Mouse (Mus musculus) gastrocnemius, adult 2 months (tissue): Measurements from ENCODE around the gene E030018B13Rik. TPM values are rescaled to one million over a fixed set of nuclear protein-coding genes. Genes with fewer than 3 reads are reported as not detected.

ENCODE experiments used
- DNase-seq: peaks from one replicate; pipeline ENCODE4 v3.0.0; 2022
- H3K27ac ChIP-seq: fragments of 200-600 bp; 2 replicates; pipeline ENCODE4 v1.8.1; 2022; ENCODE audit warnings: mild to moderate bottlenecking
- H3K4me3 ChIP-seq: fragments of 200-600 bp; 2 replicates; pipeline ENCODE4 v1.8.1; 2022; ENCODE audit warnings: mild to moderate bottlenecking, moderate library complexity
- CTCF ChIP-seq: fragments of 200-600 bp; IDR thresholded peaks from 2 replicates; pipeline ENCODE4 v1.8.1; 2022; ENCODE audit warnings: antibody characterized with exemption, mild to moderate bottlenecking, moderate library complexity
- intact Hi-C: fragments of 180-260 bp; cut with DNase I; formaldehyde crosslinking; loops from one replicate; pipeline ENCODE4 v1.15.1; 2025
- total RNA-seq, 2 experiments: library from RNA; stranded (reverse); gene quantifications; 2 replicates each; pipeline ENCODE4 v1.2.3; 2021

The E030018B13Rik gene
- total RNA-seq, 2 experiments from 2014 or later = 0.22 TPM; not detected in 1

DNA sequence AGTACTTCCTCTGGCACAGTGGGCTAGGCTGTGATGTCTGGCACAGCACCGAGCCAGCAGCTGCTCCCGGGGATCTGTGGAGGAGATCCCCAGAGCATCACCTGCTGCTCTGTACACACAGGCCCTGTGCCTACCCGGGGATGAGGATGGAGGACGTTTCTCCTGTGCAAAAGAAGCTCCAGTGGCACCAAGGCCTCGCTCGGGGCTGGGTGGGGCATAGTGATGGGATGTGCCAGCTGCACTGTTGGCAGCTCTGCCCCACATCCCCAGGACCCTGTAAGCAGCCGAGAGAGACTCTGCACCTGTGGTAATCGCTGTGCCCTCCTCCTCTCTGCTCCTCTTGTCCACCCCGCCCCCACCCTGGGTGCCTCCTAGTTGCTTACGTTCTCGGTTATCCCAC is 15.3 kb upstream of the E030018B13Rik start:
- intact Hi-C loops = no loop called here
- peak overlapping the region; percentile 12; the same call in 1 of the 2 replicates for H3K4me3 ChIP-seq
- no peak for TF ChIP-seq CTCF
- peak; percentile 80 for DNase-seq
- peak overlapping the region; percentile 98 for H3K27ac ChIP-seq

DNA sequence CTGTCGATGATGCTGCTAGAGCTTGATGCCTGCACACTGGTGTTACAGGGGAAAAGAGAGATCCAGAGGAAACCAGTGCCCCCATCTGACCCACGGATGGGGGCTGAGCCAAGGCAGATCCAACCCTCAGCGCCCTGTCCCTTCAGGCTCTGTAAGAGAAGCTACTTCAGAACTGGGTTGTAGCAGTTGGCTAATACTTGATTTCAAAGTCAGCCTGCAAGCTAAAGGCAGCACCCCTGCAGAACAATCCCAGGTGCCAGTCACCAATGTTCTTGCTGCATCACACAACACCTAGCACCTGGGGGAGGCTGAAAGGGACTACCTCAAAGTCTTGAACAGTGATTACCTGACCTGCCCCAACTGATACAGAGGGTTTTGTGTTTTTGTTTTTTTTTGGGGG is 14.7 kb upstream of the E030018B13Rik start:
- intact Hi-C loops = no loop called here
- Histone ChIP-seq H3K27ac (peak overlapping the region; percentile 98), H3K4me3 (no peak overlapping the region)
- DNase-seq = no peak
- no peak for TF ChIP-seq CTCF

DNA sequence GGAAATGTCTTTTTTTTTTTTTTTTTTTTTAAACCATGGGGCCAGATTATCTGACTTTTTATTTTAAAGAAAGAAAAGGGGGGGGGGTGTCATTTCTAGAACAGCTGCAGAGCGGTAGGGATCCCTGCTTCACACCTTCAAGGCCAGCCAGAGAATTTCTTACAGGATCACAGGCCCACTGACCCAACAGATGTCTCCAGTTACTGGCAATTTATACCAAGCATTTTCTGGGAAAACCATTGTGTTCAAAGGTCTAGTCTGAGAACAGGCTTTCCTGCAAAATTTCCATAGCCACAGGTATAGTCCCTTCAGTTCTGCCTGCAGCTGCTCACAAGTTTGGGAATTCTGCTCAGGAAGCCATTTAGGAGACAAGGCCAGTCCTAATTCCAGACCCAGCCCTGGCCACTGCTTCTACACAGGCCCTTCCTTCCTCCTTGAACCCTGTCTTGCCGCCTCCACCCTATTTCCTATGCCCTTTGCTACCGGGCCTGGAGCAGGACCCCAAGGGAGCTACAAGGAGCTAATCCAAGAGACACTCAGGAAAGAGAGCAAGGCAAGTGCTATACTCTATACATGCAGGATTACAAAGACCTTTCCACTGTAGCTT is 13.9 kb upstream of the E030018B13Rik start:
- Histone ChIP-seq H3K27ac (peak overlapping the region; percentile 98), H3K4me3 (peak overlapping the region; percentile 31)
- intact Hi-C loops = no loop called here
- TF ChIP-seq CTCF = no peak
- DNase-seq = no peak

DNA sequence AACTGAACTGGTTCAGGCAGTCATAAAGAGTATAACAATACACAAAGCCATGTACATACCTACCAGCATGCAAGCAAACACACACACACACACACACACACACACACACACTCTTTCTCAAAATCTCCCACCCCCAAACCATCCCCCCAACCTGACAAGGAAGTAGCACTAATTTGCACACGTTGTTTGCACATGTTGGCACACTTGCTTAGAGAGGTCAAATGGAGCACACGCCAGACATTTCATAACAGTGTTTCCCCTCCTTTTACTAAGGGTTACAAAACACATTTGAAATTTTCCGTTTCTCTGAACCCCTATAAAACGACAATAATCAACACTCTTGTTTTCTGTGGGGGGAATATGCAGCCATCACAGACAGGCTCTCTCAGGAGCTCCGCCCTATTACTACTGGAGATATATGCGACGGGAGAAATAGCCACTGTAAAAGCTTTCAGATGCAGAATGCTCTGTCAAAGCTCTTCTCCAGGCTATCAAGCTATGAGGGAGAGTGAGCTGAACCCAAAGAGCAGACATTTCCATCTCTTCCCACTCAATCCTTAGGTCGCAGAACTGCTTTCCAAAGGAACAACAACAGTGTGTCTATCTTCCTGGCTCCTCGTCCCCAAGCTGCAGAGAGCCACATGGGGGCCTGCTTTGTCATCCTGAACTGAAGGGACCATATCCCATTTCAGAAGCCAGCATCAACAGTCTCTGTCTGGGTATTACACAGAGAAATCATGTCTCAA is 12.8 kb upstream of the E030018B13Rik start:
- no peak for TF ChIP-seq CTCF
- DNase-seq = no peak
- intact Hi-C loops = no loop called here
- Histone ChIP-seq H3K4me3 (peak overlapping the region; percentile 19; the same call in 1 of the 2 replicates), H3K27ac (peak overlapping the region; percentile 98)

DNA sequence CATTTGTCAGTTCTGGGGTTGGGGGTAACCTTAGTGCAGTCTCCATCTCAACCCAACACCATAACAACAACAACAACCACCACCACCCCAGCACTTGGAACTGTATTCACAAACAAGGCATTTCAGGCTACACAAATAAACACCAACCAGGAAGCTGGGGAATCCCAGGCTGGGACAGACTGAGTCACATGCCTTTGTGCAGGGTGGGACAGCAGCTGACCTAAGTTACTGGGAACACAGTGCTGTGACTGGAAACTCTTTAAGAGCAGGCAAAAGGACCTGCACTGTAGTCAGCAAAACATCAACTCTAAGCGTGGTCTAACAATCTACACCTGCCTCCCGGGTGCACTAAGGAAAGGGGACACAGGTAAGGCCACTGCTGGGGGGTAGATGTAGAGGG is 11.5 kb upstream of the E030018B13Rik start:
- peak overlapping the region; percentile 98 for H3K27ac ChIP-seq
- intact Hi-C loops = no loop called here
- TF ChIP-seq CTCF = no peak
- H3K4me3 ChIP-seq = peak overlapping the region; percentile 68
- DNase-seq = peak; percentile 71

DNA sequence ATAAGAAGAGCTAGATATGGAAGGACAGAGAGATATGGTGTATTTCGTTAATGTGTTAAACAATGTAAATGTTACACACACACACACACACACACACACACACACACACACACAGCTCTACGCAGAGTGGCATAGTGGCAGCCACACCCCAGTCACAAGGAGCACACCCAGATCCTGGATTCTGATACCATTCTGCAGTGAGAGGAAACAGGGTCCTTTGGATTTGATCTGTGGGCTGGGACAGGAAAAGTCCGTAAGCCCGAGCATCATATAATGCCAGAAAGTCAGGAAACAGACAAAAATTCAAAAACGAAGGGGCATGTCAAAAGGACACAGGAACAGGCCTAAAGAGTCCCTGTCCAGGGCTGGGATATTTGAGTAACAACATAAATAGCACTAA is 11.0 kb upstream of the E030018B13Rik start:
- peak overlapping the region; percentile 98 for H3K27ac ChIP-seq
- peak overlapping the region; percentile 68 for H3K4me3 ChIP-seq
- DNase-seq = no peak
- intact Hi-C loops = no loop called here
- no peak for TF ChIP-seq CTCF

DNA sequence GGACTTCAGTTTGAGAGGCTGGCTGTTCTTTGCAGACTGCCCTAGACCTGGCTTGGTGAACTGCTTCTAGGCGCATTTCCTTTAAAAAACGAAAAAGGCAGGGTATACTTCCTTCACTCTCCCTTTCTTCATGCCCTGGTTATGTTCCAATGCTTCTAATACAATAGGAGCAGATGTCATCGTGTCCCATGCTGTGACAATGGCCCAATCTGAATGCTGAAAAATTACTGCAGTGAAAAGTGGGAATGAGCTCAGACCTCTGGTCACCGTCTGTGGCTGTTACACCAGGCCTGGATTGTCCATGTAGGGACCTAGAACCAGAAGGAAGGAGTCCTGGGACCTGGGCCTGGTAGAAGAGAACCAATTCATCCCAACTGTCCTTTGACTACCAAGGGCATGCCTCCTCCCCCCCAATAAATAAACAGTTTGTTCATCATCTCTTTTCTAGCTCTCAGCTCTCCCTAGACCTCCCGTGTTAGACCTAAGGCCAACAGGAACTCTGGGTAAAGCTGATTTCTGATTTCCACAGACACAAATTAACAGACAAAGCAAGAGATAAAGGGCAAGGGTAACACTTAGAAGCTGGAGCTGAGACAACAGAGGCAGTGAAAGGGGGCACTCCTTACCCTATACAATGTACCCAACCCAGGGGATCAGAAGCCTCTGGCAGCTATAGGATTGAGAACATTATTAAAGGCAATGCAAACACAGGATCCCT is 8.7 kb upstream of the E030018B13Rik start:
- Histone ChIP-seq H3K27ac (peak overlapping the region; percentile 98), H3K4me3 (peak overlapping the region; percentile 34)
- TF ChIP-seq CTCF = no peak
- intact Hi-C loops = no loop called here
- DNase-seq = no peak

DNA sequence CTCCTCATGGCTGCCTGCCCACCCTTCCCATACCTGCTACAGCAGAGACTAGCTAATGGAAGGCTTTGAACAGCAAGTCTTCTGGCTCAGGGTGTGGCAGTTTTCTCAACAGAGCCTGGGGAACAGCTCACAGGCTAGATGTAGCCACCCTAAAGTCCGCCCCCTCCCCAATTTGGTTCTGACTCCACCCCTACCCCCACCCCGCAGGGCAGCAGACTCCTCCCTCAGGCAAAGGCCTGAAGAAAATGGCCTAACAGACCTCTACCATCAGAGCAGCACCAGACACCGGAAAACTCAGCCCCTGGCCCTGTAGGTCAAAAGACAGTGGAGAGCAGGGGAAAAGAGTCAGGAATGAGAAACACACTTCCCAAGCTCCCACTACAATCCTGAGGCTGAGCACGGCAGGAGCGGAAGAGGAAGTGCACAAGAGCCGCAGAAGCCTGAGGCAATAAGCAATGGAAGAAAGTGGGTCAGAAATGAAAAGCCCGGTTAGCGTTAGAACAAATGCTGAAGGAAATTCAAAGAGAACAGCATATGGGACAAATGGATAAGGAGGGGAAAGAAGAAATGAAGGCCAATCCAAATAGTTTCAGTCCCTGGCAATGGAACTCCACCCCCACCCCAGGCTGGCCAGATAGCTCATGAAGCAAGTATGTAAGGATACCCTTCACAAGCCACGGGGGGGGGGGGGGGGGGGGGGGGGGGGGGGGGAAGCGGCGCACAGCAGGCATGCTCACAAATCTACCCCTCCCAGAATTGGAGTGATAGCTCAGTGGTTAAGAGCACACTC is 8.0 kb upstream of the E030018B13Rik start:
- DNase-seq = no peak
- Histone ChIP-seq H3K4me3 (peak overlapping the region; percentile 34), H3K27ac (peak overlapping the region; percentile 98)
- intact Hi-C loops = no loop called here
- no peak for TF ChIP-seq CTCF

DNA sequence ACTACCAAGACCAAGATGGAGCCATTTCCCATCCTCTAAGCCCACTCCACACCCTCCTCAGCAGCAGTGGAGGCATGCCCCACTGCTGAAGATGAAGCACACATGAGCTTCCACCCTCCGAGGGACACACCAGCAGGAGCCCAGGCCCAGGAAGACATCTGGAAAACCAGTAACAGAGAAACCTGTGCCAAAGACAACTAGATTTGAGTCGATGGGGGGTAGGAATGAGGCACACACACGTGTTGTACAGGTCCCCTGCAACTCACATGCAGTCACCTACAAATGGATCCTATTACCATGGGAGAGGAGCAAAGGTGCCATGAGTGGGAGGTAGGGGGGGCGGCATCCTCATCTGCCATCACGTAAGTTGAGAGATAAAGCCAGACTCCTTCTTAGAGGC is 6.4 kb upstream of the E030018B13Rik start:
- no peak for DNase-seq
- peak overlapping the region; percentile 98 for H3K27ac ChIP-seq

DNA sequence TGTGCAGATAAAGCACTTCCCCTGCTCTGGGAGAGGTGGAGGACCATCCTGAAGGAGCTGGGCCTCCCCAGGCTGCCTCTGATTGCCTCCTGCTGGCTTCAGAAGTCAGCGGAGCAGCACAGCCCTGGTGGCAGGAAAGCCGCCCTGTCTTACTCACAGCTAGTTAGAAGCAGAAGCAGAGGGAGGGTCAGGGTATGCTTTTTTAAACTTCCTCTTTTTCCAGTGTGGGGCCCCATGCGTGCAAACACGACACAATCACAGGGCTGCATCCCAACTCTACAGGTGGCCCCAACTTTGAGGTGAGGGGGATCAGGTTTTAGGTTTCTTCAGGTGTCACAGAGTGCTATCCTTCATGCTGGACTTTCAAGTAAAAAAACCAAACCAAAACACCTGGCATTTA is 5.7 kb upstream of the E030018B13Rik start:
- TF ChIP-seq CTCF = peak; percentile 35
- peak overlapping the region; percentile 98 for H3K27ac ChIP-seq
- peak overlapping the region; percentile 58 for H3K4me3 ChIP-seq
- peak; percentile 70 for DNase-seq
- intact Hi-C loops = loop anchor here (1.0 kb wide), 1 partner anchor 14 kb away; no protein-coding TSS in a partner anchor

More for the DNA sequence above, 6.4 kb upstream of the E030018B13Rik start:
- no peak for TF ChIP-seq CTCF
- H3K4me3 ChIP-seq = peak overlapping the region; percentile 58; the same call in 1 of the 2 replicates
- intact Hi-C loops = no loop called here

DNA sequence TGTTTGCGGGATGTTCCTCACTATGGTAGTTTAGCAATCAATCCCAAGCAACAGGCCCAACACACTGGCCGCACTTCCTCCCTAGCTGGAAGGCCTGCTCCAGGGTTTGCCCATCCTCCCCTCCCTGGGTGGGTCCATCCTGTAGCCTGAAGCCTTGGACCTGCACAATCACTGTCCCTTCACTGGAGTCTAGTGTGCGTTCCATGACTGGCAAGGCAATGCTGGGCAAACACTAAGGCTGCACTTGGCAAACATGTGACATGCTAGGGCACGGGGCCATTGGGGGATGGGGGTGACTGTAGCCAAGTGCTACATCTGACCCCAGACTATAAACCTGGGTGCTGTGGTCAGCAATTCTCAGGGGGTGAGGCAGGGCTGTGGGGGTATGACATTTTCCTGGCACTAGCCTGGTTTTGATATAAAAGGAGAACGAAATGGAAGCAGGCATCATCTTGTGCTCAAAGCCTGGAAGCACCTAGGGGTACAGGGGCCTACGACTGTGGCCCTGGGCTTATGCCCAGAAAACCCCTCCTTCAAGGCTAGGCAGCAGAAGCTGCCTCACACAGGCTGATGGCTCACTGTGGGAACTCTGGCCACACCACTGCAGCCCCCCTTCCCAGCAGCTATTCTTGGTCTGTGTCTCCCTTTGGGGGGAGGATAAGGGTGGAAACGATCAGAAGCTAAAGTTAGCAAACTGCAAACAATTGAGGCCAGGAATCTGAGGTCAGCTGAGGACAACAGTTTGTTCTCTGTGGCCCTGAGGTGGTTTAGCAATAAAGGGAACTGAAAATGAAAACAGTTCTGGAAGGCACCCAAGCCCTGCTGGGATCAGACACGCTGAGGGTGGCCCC is 5.0 kb upstream of the E030018B13Rik start:
- Histone ChIP-seq H3K4me3 (peak overlapping the region; percentile 58), H3K27ac (peak overlapping the region; percentile 98)
- TF ChIP-seq CTCF = no peak
- intact Hi-C loops = loop anchor here (1.0 kb wide), 3 partner anchors 13 to 26 kb away; no protein-coding TSS in a partner anchor
- DNase-seq = peak; percentile 94
